Mouse (Mus musculus) heart, adult 2 months (tissue): ENCODE measurements around the gene Kcnd2.

Experiments used
- CTCF ChIP-seq: fragments of 200-600 bp; IDR thresholded peaks from 2 replicates; pipeline ENCODE4 v1.8.1; 2022; ENCODE audit warnings: antibody characterized with exemption, mild to moderate bottlenecking, moderate library complexity
- EP300 ChIP-seq: fragments of 200-500 bp; IDR thresholded peaks from 2 replicates; pipeline ENCODE4 v1.6.1; 2011; ENCODE audit warnings: low read depth, low read length, control low read depth; ENCODE audit not compliant: insufficient read depth

GRCm38 (mm10) chr6:21216206-21217020, 1.1 kb downstream of the Kcnd2 start:
- TF ChIP-seq CTCF (no peak), EP300 (no peak)
